Mouse (Mus musculus) urinary bladder, adult 2 months (tissue): ENCODE measurements around the gene Cnnm4. TPM values are rescaled to one million over a fixed set of nuclear protein-coding genes. Genes with fewer than 3 reads are reported as not detected.

Source experiments
- polyA plus RNA-seq: library from polyadenylated mRNA; depleted of rRNA; stranded (reverse); fragments of >200 nt; gene quantifications from 2 replicates; pipeline ENCODE4 v1.2.3, GENCODE M21; 2012; rRNA removed

Cnnm4 gene
- polyA plus RNA-seq, 1 experiment: 8.6 TPM

Other genes with a start within 250 kb of the Cnnm4 start
- gene Uggt1, start 226.9 kb upstream of the Cnnm4 start, polyA plus RNA-seq: 20.6 and 25.2 TPM in 2 replicates
- gene Neurl3, start 196.9 kb upstream of the Cnnm4 start, polyA plus RNA-seq: 10.2 and 12.5 TPM in 2 replicates
- 7.4 and 8.1 TPM in 2 replicates for gene Arid5a, start 163.9 kb upstream of the Cnnm4 start, polyA plus RNA-seq
- 47.3 and 48.4 TPM in 2 replicates for gene Kansl3, start 102.4 kb upstream of the Cnnm4 start, polyA plus RNA-seq
- 0.18 and 0.19 TPM in 2 replicates for gene Fer1l5, start 99.3 kb upstream of the Cnnm4 start, polyA plus RNA-seq
- 17.6 and 20.3 TPM in 2 replicates for gene Lman2l, start 26.3 kb upstream of the Cnnm4 start, polyA plus RNA-seq
- 15.2 and 17.6 TPM in 2 replicates for gene Cnnm3, start 40.2 kb downstream of the Cnnm4 start, polyA plus RNA-seq
- 21.3 and 26.1 TPM in 2 replicates for gene Ankrd23, start 65.3 kb downstream of the Cnnm4 start, polyA plus RNA-seq
- 0.12 and 0.25 TPM in 2 replicates for gene Gm42417, start 67.8 kb downstream of the Cnnm4 start, polyA plus RNA-seq
- gene Ankrd39, start 75.8 kb downstream of the Cnnm4 start, polyA plus RNA-seq: 19.6 and 26.7 TPM in 2 replicates
- gene Sema4c, start 86.7 kb downstream of the Cnnm4 start, polyA plus RNA-seq: 25.6 and 30.8 TPM in 2 replicates
- 4.3 TPM in 2 replicates for gene Fam178b, start 211.6 kb downstream of the Cnnm4 start, polyA plus RNA-seq
- gene Cox5b, start 219.8 kb downstream of the Cnnm4 start, polyA plus RNA-seq: 400 and 450 TPM in 2 replicates
- gene 4933424G06Rik, start 238.5 kb downstream of the Cnnm4 start, polyA plus RNA-seq: 0.10 and 0.14 TPM in 2 replicates
- gene Actr1b, start 242.8 kb downstream of the Cnnm4 start, polyA plus RNA-seq: 116 and 141 TPM in 2 replicates